Mouse (Mus musculus) retina, embryonic 14.5 days (tissue): ENCODE data around the gene Fitm2.
A peak's percentile ranks its signal among the peaks of the same experiment; 100 is the strongest.
"Not testable (repeated sequence)": the region's sequence is repeated elsewhere in the genome, so short reads cannot be mapped to it uniquely, and the experiment has no call there.

Experiments used
- DNase-seq: peaks from one replicate; pipeline ENCODE4 v3.0.0-alpha.2; 2015; ENCODE audit warnings: low spot score

The Fitm2 gene

DNA sequence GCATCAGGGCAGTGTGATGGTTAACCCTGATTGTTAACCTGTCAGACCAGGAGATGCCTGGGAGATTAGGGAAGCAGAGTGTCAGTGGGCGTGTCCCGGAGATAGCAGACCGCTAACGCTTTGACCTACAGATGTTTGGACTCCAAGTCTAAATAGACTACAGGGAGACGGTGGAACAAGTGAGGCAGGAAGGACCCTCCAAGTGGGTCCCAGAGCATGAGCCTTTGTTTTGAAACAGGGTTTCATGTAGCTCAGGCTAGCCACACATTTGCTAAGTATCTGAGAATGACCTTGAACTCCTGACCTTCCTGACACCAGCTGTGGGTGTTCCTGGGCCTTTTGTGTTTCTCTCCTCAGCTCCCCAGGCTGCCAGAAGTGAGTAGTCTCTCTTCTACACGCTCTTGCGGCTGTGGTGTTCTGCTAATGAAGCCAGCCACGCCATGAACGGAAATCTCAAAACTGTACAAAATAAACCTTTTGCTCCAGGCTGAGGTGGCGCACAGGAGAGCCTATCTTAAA lies 9.1 kb downstream of the Fitm2 start:
- DNase-seq = no peak

GRCm38 (mm10) chr2:163462801-163463200 lies 9.6 kb downstream of the Fitm2 start:
- DNase-seq = no peak

- no peak for DNase-seq
Observed at GRCm38 (mm10) chr2:163462386-163462785, 10.0 kb downstream of the Fitm2 start.

DNA sequence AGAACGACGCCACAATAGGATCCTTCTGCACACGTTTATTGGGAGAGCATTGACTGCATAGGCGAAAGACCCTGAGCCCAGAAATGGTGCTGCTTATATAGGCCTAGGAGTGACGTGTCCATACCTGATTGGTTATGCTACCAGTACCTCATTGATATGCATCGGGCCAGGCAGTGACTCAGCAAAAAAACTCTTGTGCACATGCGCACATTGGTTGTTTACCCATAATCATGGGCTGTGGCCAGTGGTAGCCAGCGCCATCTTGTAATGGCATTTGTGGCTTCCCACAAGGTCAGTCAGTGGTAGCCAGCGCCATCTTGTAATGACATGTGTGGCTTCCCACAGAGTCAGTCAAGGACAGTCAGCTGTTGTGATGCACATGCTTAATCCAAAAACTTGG lies 11.1 kb downstream of the Fitm2 start:
- DNase-seq = not testable (repeated sequence)

DNA sequence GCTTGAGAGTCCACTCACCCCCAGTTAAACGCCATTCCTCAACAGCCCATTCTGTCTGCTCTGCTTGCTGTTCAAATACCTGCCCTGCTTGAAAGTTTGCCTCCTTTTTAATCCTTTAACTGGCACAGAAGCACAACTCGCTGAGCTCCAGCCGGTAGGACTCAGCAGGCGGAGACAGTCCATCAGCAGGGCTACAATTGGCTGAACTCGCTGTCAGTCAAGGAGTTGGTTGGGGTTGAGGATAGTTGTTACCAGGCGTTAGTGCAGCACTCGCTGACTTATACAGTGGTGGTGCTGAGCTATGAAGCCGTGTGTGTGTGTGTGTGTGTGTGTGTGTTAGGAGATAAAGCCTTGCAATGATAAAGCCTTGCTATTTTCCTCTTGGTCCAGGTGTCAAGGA lies 11.8 kb downstream of the Fitm2 start:
- DNase-seq = no peak

DNA sequence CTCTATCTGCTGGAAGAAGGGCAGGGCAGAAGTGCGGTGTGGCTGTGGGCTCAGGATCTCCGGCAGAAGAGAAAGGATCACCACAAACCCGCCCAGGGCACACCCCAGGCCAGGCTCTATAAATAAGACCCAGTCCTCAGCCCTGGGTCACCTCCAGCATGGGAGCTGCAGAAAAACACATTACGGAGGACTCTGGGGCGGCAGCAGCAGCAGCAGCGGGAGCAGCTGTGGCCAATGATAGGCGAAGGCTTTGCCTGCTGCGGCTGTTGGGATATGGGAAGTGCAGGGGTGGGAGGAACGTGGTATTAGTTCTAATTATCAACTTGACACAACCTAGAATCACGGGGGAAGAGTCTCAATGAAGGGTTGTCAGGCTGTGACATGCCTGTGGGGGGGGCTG lies 13.0 kb downstream of the Fitm2 start:
- no peak for DNase-seq

GRCm38 (mm10) chr2:163458539-163459265 lies 13.7 kb downstream of the Fitm2 start:
- DNase-seq = no peak

- DNase-seq = no peak
Observed at GRCm38 (mm10) chr2:163453378-163453777, 19.1 kb downstream of the Fitm2 start.

- DNase-seq = no peak
Observed at GRCm38 (mm10) chr2:163452738-163453137, 19.7 kb downstream of the Fitm2 start.

GRCm38 (mm10) chr2:163450668-163451295 lies 21.6 kb downstream of the Fitm2 start:
- no peak for DNase-seq

- DNase-seq = no peak
Observed at GRCm38 (mm10) chr2:163449276-163449675, 23.2 kb downstream of the Fitm2 start.

DNA sequence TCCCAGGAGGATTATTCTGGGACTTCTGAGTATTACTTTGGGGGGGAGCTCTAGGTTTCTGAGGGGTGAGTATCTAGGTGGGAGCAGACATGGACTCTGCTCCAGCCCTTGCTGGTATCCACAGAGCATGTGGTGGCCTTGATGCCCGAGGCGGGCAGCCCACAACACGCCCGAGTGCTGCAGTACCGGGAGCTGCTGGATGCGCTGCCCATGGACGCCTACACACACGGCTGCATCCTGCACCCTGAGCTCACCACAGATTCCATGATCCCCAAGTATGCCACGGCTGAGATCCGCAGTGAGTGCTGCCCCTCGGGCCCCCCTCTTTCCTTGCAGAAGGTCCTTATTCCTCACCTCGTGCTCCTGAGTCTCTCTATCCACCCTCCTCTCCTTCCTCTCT lies 25.1 kb downstream of the Fitm2 start:
- no peak for DNase-seq

GRCm38 (mm10) chr2:163444017-163444416 lies 28.4 kb downstream of the Fitm2 start:
- no peak for DNase-seq

DNA sequence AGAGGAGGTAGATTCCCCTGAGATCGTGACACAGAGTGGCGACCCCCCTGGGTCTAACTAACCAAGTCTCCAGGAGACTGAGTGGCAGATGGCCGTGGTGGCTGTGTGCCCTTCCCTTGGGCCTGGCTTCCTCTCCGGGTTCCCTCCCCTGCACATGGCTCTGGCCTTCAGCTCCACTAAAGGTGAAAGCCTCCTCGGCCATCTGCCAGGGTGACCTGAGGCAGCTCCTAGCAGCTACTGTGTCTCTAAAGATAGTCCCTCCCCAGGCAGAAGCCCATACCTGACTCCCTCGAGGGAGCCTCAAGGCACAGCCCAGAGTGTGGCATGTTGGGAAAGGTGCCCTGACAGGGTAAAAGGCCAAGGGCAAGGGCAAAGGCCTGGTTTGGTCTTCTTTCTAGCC lies 28.9 kb downstream of the Fitm2 start:
- no peak for DNase-seq

- DNase-seq = no peak
Observed at GRCm38 (mm10) chr2:163439488-163439887, 32.9 kb downstream of the Fitm2 start.

- peak; percentile 70 for DNase-seq
Observed at GRCm38 (mm10) chr2:163438619-163439451, 33.6 kb downstream of the Fitm2 start.

- peak; percentile 63 for DNase-seq
Observed at GRCm38 (mm10) chr2:163438246-163438618, 34.2 kb downstream of the Fitm2 start, which contains the start of gene Gdap1l1. Gene Gdap1l1 (plus strand): TSS chr2:163438476.

DNA sequence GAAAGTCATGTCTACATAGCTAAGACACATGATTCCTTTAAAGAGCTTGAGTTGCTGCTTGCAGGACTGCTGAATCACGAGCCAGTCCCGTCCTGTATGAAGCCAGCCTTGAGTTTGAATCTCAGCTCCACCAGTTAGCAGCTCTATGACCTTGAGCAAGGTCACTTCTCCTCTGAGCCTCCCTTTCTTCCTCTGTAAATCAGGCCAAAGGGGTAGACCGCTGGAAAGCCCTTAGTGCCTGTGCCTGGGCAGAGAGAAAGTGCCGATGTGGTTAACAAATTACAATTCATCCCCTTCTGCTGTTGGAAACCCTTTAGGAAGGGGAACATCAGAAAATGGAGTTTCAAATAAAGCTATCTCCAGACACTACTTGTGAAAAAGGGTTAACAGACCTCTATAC lies 34.6 kb downstream of the Fitm2 start:
- DNase-seq = no peak

- DNase-seq = peak; percentile 55
Observed at GRCm38 (mm10) chr2:163433971-163434370, 38.5 kb downstream of the Fitm2 start.

GRCm38 (mm10) chr2:163431289-163431688 lies 41.1 kb downstream of the Fitm2 start:
- no peak for DNase-seq

GRCm38 (mm10) chr2:163428346-163429011 lies 44.0 kb downstream of the Fitm2 start:
- no peak for DNase-seq

DNA sequence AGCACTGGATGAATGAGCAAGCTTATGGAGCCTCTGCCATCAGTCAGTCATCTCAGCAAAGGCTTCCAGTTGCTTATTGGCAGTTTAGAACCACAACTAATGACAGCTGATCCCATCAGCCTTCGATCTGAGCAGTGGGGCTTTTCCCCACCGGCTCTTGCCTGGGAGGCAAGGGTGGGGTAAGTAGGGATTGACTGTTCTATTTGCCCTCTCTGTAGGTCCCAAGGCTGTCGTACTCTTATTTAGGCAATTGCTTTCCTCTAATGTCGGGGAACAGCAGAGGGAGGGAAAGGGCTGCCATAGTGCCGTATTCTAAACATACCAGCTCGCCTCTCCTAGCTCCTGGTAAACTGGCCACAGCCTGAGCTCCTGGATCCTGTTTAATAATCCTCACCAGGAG lies 47.8 kb downstream of the Fitm2 start, which contains the start of gene Oser1:
Oser1 (minus strand) TSS at position 101 of the 400 bp plus-strand sequence.
- no peak for DNase-seq
